Mouse (Mus musculus) testis, adult 2 months (tissue): ENCODE measurements at regions not wholly inside any gene's neighbourhood (a gene's known extent, or its start where the extent isn't known, plus 50 kb on each side); places are given as distances from the start of the nearest gene placed in this dataset.

Experiments
- H3K27ac ChIP-seq: fragments of 200-500 bp; 2 replicates; pipeline ENCODE4 v1.5.1; 2012; ENCODE audit warnings: low read depth, low read length; ENCODE audit not compliant: control insufficient read depth, insufficient read depth
- H3K27me3 ChIP-seq: fragments of 200-500 bp; 2 replicates; pipeline ENCODE4 v1.6.1; 2012; ENCODE audit warnings: mild to moderate bottlenecking, low read length, moderate library complexity; ENCODE audit not compliant: control insufficient read depth, insufficient read depth
- H3K36me3 ChIP-seq: fragments of 200-500 bp; 2 replicates; pipeline ENCODE4 v1.6.1; 2012; ENCODE audit warnings: mild to moderate bottlenecking, low read length; ENCODE audit not compliant: control insufficient read depth, insufficient read depth
- H3K4me1 ChIP-seq: fragments of 200-500 bp; 2 replicates; pipeline ENCODE4 v1.6.1; 2012; ENCODE audit warnings: low read length; ENCODE audit not compliant: control insufficient read depth, insufficient read depth
- H3K4me3 ChIP-seq: fragments of 200-500 bp; 2 replicates; pipeline ENCODE4 v1.5.1; 2012; ENCODE audit warnings: low read depth, mild to moderate bottlenecking, low read length, moderate library complexity, mixed read lengths; ENCODE audit not compliant: control insufficient read depth
- CTCF ChIP-seq: fragments of 200-500 bp; IDR thresholded peaks from 2 replicates; pipeline ENCODE4 v1.5.1; 2012; ENCODE audit warnings: low read depth, mild to moderate bottlenecking, inconsistent platforms, low read length, moderate library complexity; ENCODE audit not compliant: control insufficient read depth, insufficient read depth, insufficient replicate concordance
- POLR2A ChIP-seq: fragments of 200-500 bp; IDR thresholded peaks from 2 replicates; pipeline ENCODE4 v1.6.1; 2012; ENCODE audit warnings: low read depth, mild to moderate bottlenecking, inconsistent platforms, low read length, moderate library complexity; ENCODE audit not compliant: control insufficient read depth

- Histone ChIP-seq H3K36me3 (no peaks in the 10 kb centered on the region), H3K4me3 (no peak overlapping the region), H3K27ac (no peak overlapping the region), H3K27me3 (no peaks in the 10 kb centered on the region), H3K4me1 (no peaks in the 10 kb centered on the region)
- no peak for TF ChIP-seq CTCF
- TF ChIP-seq POLR2A, result no peak
Observed at GRCm38 (mm10) chr6:118285246-118285645, 87.7 kb upstream of the Ret start.

- Histone ChIP-seq H3K36me3 (no peaks in the 10 kb centered on the region), H3K27me3 (no peaks in the 10 kb centered on the region), H3K27ac (no peak overlapping the region), H3K4me3 (no peak overlapping the region), H3K4me1 (no peaks in the 10 kb centered on the region)
- no peak for TF ChIP-seq POLR2A
- TF ChIP-seq CTCF, result no peak
Observed at GRCm38 (mm10) chr6:118283949-118284568, 86.5 kb upstream of the Ret start.

- no peaks in the 10 kb centered on the region for H3K36me3 ChIP-seq
- TF ChIP-seq CTCF (no peak), POLR2A (no peak)
- H3K4me1 ChIP-seq, result peaks cover 3% of the 10 kb centered on the region; the same call in 1 of the 2 replicates
- no peaks in the 10 kb centered on the region for H3K27me3 ChIP-seq
- no peak overlapping the region for H3K4me3 ChIP-seq
- no peak overlapping the region for H3K27ac ChIP-seq
Observed at GRCm38 (mm10) chr6:118263951-118264350, 66.4 kb upstream of the Ret start.

- no peak overlapping the region for H3K27ac ChIP-seq
- peaks cover 3% of the 10 kb centered on the region; the same call in 1 of the 2 replicates for H3K4me1 ChIP-seq
- no peaks in the 10 kb centered on the region for H3K27me3 ChIP-seq
- no peaks in the 10 kb centered on the region for H3K36me3 ChIP-seq
- TF ChIP-seq POLR2A (no peak), CTCF (no peak)
- no peak overlapping the region for H3K4me3 ChIP-seq
Observed at GRCm38 (mm10) chr6:118259881-118260280, 62.4 kb upstream of the Ret start.

- Histone ChIP-seq H3K4me3 (no peak overlapping the region), H3K27me3 (no peaks in the 10 kb centered on the region), H3K36me3 (no peaks in the 10 kb centered on the region), H3K4me1 (no peaks in the 10 kb centered on the region), H3K27ac (no peak overlapping the region)
- no peak for TF ChIP-seq CTCF
- no peak for TF ChIP-seq POLR2A
Observed at GRCm38 (mm10) chr6:118254871-118255270, 57.4 kb upstream of the Ret start.

- TF ChIP-seq CTCF, result no peak
- TF ChIP-seq POLR2A, result no peak
- H3K27me3 ChIP-seq, result no peaks in the 10 kb centered on the region
- no peaks in the 10 kb centered on the region for H3K4me1 ChIP-seq
- H3K4me3 ChIP-seq, result no peak overlapping the region
- H3K27ac ChIP-seq, result no peak overlapping the region
- no peaks in the 10 kb centered on the region for H3K36me3 ChIP-seq
Observed at GRCm38 (mm10) chr6:118252711-118253110, 55.2 kb upstream of the Ret start.

GRCm38 (mm10) chr6:118251131-118251530, 53.6 kb upstream of the Ret start:
- TF ChIP-seq POLR2A (no peak), CTCF (no peak)
- Histone ChIP-seq H3K36me3 (no peaks in the 10 kb centered on the region), H3K27ac (no peak overlapping the region), H3K27me3 (no peaks in the 10 kb centered on the region), H3K4me1 (no peaks in the 10 kb centered on the region), H3K4me3 (no peak overlapping the region)
